In the genomic region with DNA sequence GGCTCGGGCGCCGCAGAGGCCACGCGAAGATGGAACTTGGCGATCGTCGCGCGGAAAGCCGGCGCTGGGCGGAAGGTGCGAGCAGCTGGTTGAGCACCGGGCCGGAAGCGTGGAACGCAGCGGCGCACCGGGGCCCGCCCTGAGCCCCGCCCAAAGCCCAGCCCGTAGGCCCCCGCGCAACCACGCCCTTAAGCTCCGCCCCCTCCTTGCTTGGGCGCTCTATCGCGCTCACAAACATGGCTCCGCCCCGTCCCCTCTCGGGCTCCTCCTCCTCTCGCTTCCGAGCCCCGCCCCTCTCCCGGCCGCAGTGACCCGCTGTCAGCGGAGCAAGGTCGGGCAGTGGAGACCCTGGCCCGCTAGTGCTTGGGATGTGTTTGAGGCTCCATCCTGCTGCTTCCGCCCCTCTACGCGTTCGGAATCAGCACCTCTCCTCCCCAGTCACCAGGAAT, we compare ENCODE assay signal across 8 mouse cellular contexts. TPM values are rescaled to one million over a fixed set of nuclear protein-coding genes. Genes with fewer than 3 reads are reported as not detected.
DNase-seq lines count a peak whose midpoint lies in the region; ATAC-seq and TF ChIP-seq lines count a peak whose summit lies in the region.

Gene 1110008P14Rik, minus strand, starts transcription at position 164 of the 449 bp plus-strand sequence.

- H3K27me3 ChIP-seq in ES-Bruce4 (ENCODE audit: control insufficient read depth, insufficient read depth, low read length, poor library complexity, severe bottlenecking), result no peaks in the 10 kb centered on the region
- peaks cover 18% of the 10 kb centered on the region for H3K27me3 ChIP-seq in forebrain, embryonic 12.5 days
- no peaks in the 10 kb centered on the region for H3K27me3 ChIP-seq in heart, embryonic 16.5 days (ENCODE audit: control insufficient read depth, insufficient read depth, low read length)
- no peaks in the 10 kb centered on the region; the same call in none of the 2 replicates for H3K27me3 ChIP-seq in liver, embryonic 16.5 days (ENCODE audit: control insufficient read depth, insufficient read depth, low read depth, low read length)
- H3K27me3 ChIP-seq in neural tube, embryonic 12.5 days (replicated peaks), result peaks cover 14% of the 10 kb centered on the region; the same call in 1 of the 2 replicates
- H3K27me3 ChIP-seq in stomach, postnatal 0 days (ENCODE audit: control insufficient read depth, insufficient read depth, low read length), result no peaks in the 10 kb centered on the region

- peak within 1 kb of the TSS; percentile 98 for H3K4me2 ChIP-seq in forebrain, embryonic 12.5 days
- peak within 1 kb of the TSS; percentile 99 for H3K4me2 ChIP-seq in heart, embryonic 16.5 days (ENCODE audit: low read depth, low read length)
- peak within 1 kb of the TSS; percentile 100 for H3K4me2 ChIP-seq in liver, embryonic 16.5 days (ENCODE audit: low read depth, low read length)
- peak within 1 kb of the TSS; percentile 96 for H3K4me2 ChIP-seq in neural tube, embryonic 12.5 days (replicated peaks)
- H3K4me2 ChIP-seq in stomach, postnatal 0 days (replicated peaks; ENCODE audit: low read depth), result peak within 1 kb of the TSS; percentile 96

- peak within 1 kb of the TSS; percentile 79 for H3K4me3 ChIP-seq in ES-Bruce4 (ENCODE audit: low read depth, low read length)
- peak within 1 kb of the TSS; percentile 71 for H3K4me3 ChIP-seq in forebrain, embryonic 12.5 days (replicated peaks)
- peak within 1 kb of the TSS; percentile 75 for H3K4me3 ChIP-seq in heart, embryonic 16.5 days (ENCODE audit: low read length)
- peak within 1 kb of the TSS; percentile 74 for H3K4me3 ChIP-seq in liver, embryonic 16.5 days (ENCODE audit: low read depth, low read length)
- peak within 1 kb of the TSS; percentile 65 for H3K4me3 ChIP-seq in neural tube, embryonic 12.5 days
- peak within 1 kb of the TSS; percentile 61 for H3K4me3 ChIP-seq in stomach, postnatal 0 days (ENCODE audit: low read depth, low read length)

- no peak for TF ChIP-seq POLR2A in ES-Bruce4 (IDR thresholded peaks at IDR 0.05; ENCODE audit: insufficient read depth, low read length)

- peak; percentile 96 for DNase-seq in c-Kit-positive CD71-positive TER-119-negative erythroid progenitor cells, embryonic 14.5 days (ENCODE audit: low read depth)
- DNase-seq in kidney, postnatal 36 days, result peak; percentile 95 to 99
- DNase-seq in stomach, postnatal 0 days (ENCODE audit: low spot score), result peak; percentile 98

- peak; percentile 91 for ATAC-seq in forebrain, embryonic 12.5 days (ENCODE audit: low FRiP score)
- peak; percentile 96 for ATAC-seq in heart, embryonic 16.5 days (replicated peaks; ENCODE audit: extremely low read depth, insufficient read depth, low FRiP score)
- peak; percentile 97 for ATAC-seq in liver, embryonic 16.5 days (ENCODE audit: low read depth)
- ATAC-seq in neural tube, embryonic 12.5 days (ENCODE audit: low FRiP score, low read depth), result peak; percentile 82
- peak; percentile 94 for ATAC-seq in stomach, postnatal 0 days (ENCODE audit: low FRiP score, low TSS enrichment)

- H3K27ac ChIP-seq in ES-Bruce4 (ENCODE audit: insufficient read depth, low read length), result no peak within 1 kb of the TSS
- H3K27ac ChIP-seq in forebrain, embryonic 12.5 days, result 0 out of 2 replicates have a peak within 1 kb of the TSS, but pooled peaks have one; percentile 25
- peak within 1 kb of the TSS; percentile 5 for H3K27ac ChIP-seq in heart, embryonic 16.5 days (ENCODE audit: low read length)
- H3K27ac ChIP-seq in liver, embryonic 16.5 days (ENCODE audit: low read length), result peak within 1 kb of the TSS; percentile 57; the same call in 1 of the 2 replicates
- H3K27ac ChIP-seq in neural tube, embryonic 12.5 days, result no peak within 1 kb of the TSS
- H3K27ac ChIP-seq in stomach, postnatal 0 days (replicated peaks), result peak within 1 kb of the TSS; percentile 50

- H3K36me3 ChIP-seq in ES-Bruce4 (ENCODE audit: control insufficient read depth, insufficient read depth, low read length, poor library complexity, severe bottlenecking), result no peaks in the 10 kb centered on the region
- H3K36me3 ChIP-seq in forebrain, embryonic 12.5 days (replicated peaks), result peaks cover 33% of the 10 kb centered on the region
- H3K36me3 ChIP-seq in heart, embryonic 16.5 days (ENCODE audit: control insufficient read depth, insufficient read depth), result peaks cover 22% of the 10 kb centered on the region
- H3K36me3 ChIP-seq in liver, embryonic 16.5 days (ENCODE audit: control insufficient read depth, insufficient read depth), result peaks cover 17% of the 10 kb centered on the region
- H3K36me3 ChIP-seq in neural tube, embryonic 12.5 days, result peaks cover 33% of the 10 kb centered on the region
- H3K36me3 ChIP-seq in stomach, postnatal 0 days (ENCODE audit: control insufficient read depth, insufficient read depth, low read length), result peaks cover 14% of the 10 kb centered on the region

- no peaks in the 10 kb centered on the region for H3K4me1 ChIP-seq in ES-Bruce4 (ENCODE audit: control insufficient read depth, insufficient read depth, low read length)
- H3K4me1 ChIP-seq in forebrain, embryonic 12.5 days, result peaks cover 9% of the 10 kb centered on the region
- peaks cover 7% of the 10 kb centered on the region for H3K4me1 ChIP-seq in heart, embryonic 16.5 days (ENCODE audit: control insufficient read depth, insufficient read depth, low read length)
- H3K4me1 ChIP-seq in liver, embryonic 16.5 days (ENCODE audit: control insufficient read depth, low read depth, low read length), result peaks cover 18% of the 10 kb centered on the region
- peaks cover 5% of the 10 kb centered on the region; the same call in 1 of the 2 replicates for H3K4me1 ChIP-seq in neural tube, embryonic 12.5 days
- H3K4me1 ChIP-seq in stomach, postnatal 0 days (replicated peaks; ENCODE audit: control insufficient read depth, insufficient read depth), result no peaks in the 10 kb centered on the region

- WGBS in forebrain, embryonic 12.5 days, result under 1% methylated on average over 43 of the region's 47 CpGs
- under 1% methylated on average over 39 of the region's 47 CpGs for WGBS in heart, embryonic 16.5 days
- 0% methylated on average over 43 of the region's 47 CpGs for WGBS in liver, embryonic 16.5 days (ENCODE audit: insufficient replicate concordance)
- WGBS in neural tube, embryonic 12.5 days, result under 1% methylated on average over 36 of the region's 47 CpGs
- WGBS in stomach, postnatal 0 days, result 0% methylated on average over 35 of the region's 47 CpGs

- no peak for TF ChIP-seq CTCF in ES-Bruce4 (IDR thresholded peaks at IDR 0.05; ENCODE audit: low read depth, low read length)
- no peak for TF ChIP-seq CTCF in stomach, postnatal 0 days (IDR thresholded peaks at IDR 0.05; ENCODE audit: low read depth)

- TF ChIP-seq EP300 in ES-Bruce4 (IDR thresholded peaks at IDR 0.05; ENCODE audit: insufficient read depth, low read depth, low read length), result no peak
- TF ChIP-seq EP300 in stomach, postnatal 0 days (optimal IDR thresholded peaks at IDR 0.05), result no peak

- H3K9me3 ChIP-seq in ES-Bruce4 (replicated peaks; ENCODE audit: control insufficient read depth, insufficient read depth, low read length, poor library complexity, severe bottlenecking), result no peaks in the 10 kb centered on the region
- H3K9me3 ChIP-seq in forebrain, embryonic 12.5 days, result no peaks in the 10 kb centered on the region
- H3K9me3 ChIP-seq in heart, embryonic 16.5 days (replicated peaks; ENCODE audit: control insufficient read depth, low read length), result no peaks in the 10 kb centered on the region
- H3K9me3 ChIP-seq in liver, embryonic 16.5 days (replicated peaks; ENCODE audit: control insufficient read depth, low read length), result no peaks in the 10 kb centered on the region
- H3K9me3 ChIP-seq in neural tube, embryonic 12.5 days, result no peaks in the 10 kb centered on the region
- H3K9me3 ChIP-seq in stomach, postnatal 0 days (ENCODE audit: control insufficient read depth, low read length), result no peaks in the 10 kb centered on the region

- peak within 1 kb of the TSS; percentile 57 for H3K9ac ChIP-seq in ES-Bruce4 (ENCODE audit: low read depth, poor library complexity, severe bottlenecking)
- H3K9ac ChIP-seq in forebrain, embryonic 12.5 days, result peak within 1 kb of the TSS; percentile 61
- H3K9ac ChIP-seq in heart, embryonic 16.5 days (ENCODE audit: low read length), result peak within 1 kb of the TSS; percentile 79
- peak within 1 kb of the TSS; percentile 80 for H3K9ac ChIP-seq in liver, embryonic 16.5 days (ENCODE audit: low read depth, low read length)
- H3K9ac ChIP-seq in neural tube, embryonic 12.5 days, result peak within 1 kb of the TSS; percentile 70
- H3K9ac ChIP-seq in stomach, postnatal 0 days (ENCODE audit: low read length), result peak within 1 kb of the TSS; percentile 65

RNA-seq across cellular contexts. Expression of gene 1110008P14Rik, which starts in this region (rescaled TPM):
- 25.7 and 30.5 TPM in 2 replicates for polyA plus RNA-seq in ES-Bruce4 (2011; ENCODE audit: insufficient read depth, insufficient read length, low read depth, missing spikeins)
- polyA plus RNA-seq in forebrain, embryonic 12.5 days (2016; fragmentation: Nextera tagmentation; extraction: Ambion mirVana), result 51.0 and 51.4 TPM in 2 replicates
- polyA plus RNA-seq in heart, embryonic 16.5 days (2015; fragmentation: Nextera tagmentation; extraction: Ambion mirVana), result 46.3 and 46.5 TPM in 2 replicates
- polyA plus RNA-seq in liver, embryonic 16.5 days (2015; fragmentation: Nextera tagmentation; extraction: Ambion mirVana), result 20.2 and 21.6 TPM in 2 replicates
- 86.4 and 87.9 TPM in 2 replicates for polyA plus RNA-seq in neural tube, embryonic 12.5 days (2016; fragmentation: Nextera tagmentation; extraction: Ambion mirVana)
- 85.0 and 90.1 TPM in 2 replicates for polyA plus RNA-seq in stomach, postnatal 0 days (2015; fragmentation: Nextera tagmentation; extraction: Ambion mirVana)

Comparison
In these comparisons a context has a peak if more than half of its experiments do, and no peak if none do; other contexts are left out.
1. H3K27ac ChIP-seq: peak in forebrain, embryonic 12.5 days (single experiment), heart, embryonic 16.5 days (single experiment), liver, embryonic 16.5 days (single experiment) and stomach, postnatal 0 days (single experiment); none in ES-Bruce4 (single experiment) and neural tube, embryonic 12.5 days (single experiment).
2. Peak in every context shown above with its lines, with median percentiles within 50 percentile points of each other: H3K4me3 ChIP-seq, H3K9ac ChIP-seq, DNase-seq, ATAC-seq and H3K4me2 ChIP-seq.